Mouse (Mus musculus) heart, adult 2 months (tissue): Measurements from ENCODE around the gene Trem2. TPM values are rescaled to one million over a fixed set of nuclear protein-coding genes. Genes with fewer than 3 reads are reported as not detected.

Experiments
- DNase-seq, 2 experiments: peaks; one replicate each; pipeline ENCODE4 v3.0.0; 2021
- H3K27ac ChIP-seq: fragments of 200-600 bp; 2 replicates; pipeline ENCODE4 v1.8.1; 2022
- H3K27me3 ChIP-seq: fragments of 200-500 bp; 2 replicates; pipeline ENCODE4 v1.6.1; 2012; ENCODE audit warnings: mild to moderate bottlenecking, low read length, inconsistent platforms, mixed read lengths; ENCODE audit not compliant: control insufficient read depth, insufficient read depth
- H3K36me3 ChIP-seq: fragments of 200-500 bp; 2 replicates; pipeline ENCODE4 v1.6.1; 2012; ENCODE audit warnings: low read length, inconsistent platforms; ENCODE audit not compliant: control insufficient read depth, insufficient read depth
- H3K4me1 ChIP-seq: fragments of 200-500 bp; 2 replicates; pipeline ENCODE4 v1.6.1; 2011; ENCODE audit warnings: low read length; ENCODE audit not compliant: control insufficient read depth, insufficient read depth
- H3K4me3 ChIP-seq: fragments of 200-600 bp; 2 replicates; pipeline ENCODE4 v1.8.1; 2022
- H3K79me2 ChIP-seq: fragments of 200-500 bp; replicated peaks from 2 replicates; pipeline ENCODE4 v1.6.1; 2012; ENCODE audit warnings: mild to moderate bottlenecking, inconsistent platforms, low read length, moderate library complexity, mixed read lengths; ENCODE audit not compliant: control insufficient read depth, insufficient read depth
- H3K9ac ChIP-seq: fragments of 200-500 bp; 2 replicates; pipeline ENCODE4 v1.6.1; 2012; ENCODE audit warnings: low read depth, mild to moderate bottlenecking, control low read depth, inconsistent platforms, low read length, mixed read lengths
- CTCF ChIP-seq: fragments of 200-600 bp; IDR thresholded peaks from 2 replicates; pipeline ENCODE4 v1.8.1; 2022; ENCODE audit warnings: antibody characterized with exemption, mild to moderate bottlenecking, moderate library complexity
- EP300 ChIP-seq: fragments of 200-500 bp; IDR thresholded peaks from 2 replicates; pipeline ENCODE4 v1.6.1; 2011; ENCODE audit warnings: low read depth, low read length, control low read depth; ENCODE audit not compliant: insufficient read depth
- POLR2A ChIP-seq: fragments of 200-500 bp; IDR thresholded peaks from 2 replicates; pipeline ENCODE4 v1.6.1; 2011; ENCODE audit warnings: mild to moderate bottlenecking, low read depth, low read length, control low read depth; ENCODE audit not compliant: insufficient read depth
- WGBS: fragments of 180-500 bp; shearing (Covaris S2); methylation state at CpG from one replicate; pipeline ENCODE4 v1.1.7; 2018; 5-methylcytosine and 5-hydroxymethylcytosine counted together
- intact Hi-C: fragments of 180-260 bp; cut with DNase I; formaldehyde crosslinking; loops from one replicate; pipeline ENCODE4 v1.15.1; 2025
- polyA plus RNA-seq: library from polyadenylated mRNA; depleted of rRNA; stranded (reverse); fragments of >200 nt; gene quantifications from 2 replicates; pipeline ENCODE4 v1.2.3, GENCODE M21; 2012; rRNA removed
- total RNA-seq, 2 experiments: library from RNA; stranded (reverse); gene quantifications; 2 replicates each; pipeline ENCODE4 v1.2.3; 2021

Trem2 gene
- total and polyA plus RNA-seq, 3 experiments: 1.4 to 3.5 (median 1.5) TPM

DNA sequence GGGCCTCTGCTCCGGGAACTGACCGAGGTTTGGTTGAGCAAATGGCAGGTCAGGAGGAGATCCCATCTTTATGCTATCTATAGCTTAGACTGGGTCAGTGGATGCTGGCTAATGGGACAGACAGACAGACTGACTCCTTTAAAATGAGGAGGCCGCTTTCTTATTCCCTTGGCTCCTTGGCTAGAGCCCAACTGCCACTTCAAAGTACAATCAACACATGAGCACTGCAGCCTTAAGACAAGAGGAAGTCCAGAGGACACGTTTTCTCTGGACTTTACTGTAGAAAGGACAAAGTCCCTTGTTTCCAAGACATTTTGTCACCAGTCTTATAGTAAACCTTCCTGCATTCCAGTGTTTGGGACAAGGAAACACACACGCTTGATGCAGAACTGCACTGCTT lies 45.2 kb downstream of the Trem2 start:
- no peak for DNase-seq
- Histone ChIP-seq H3K79me2 (no peaks in the 10 kb centered on the region), H3K27ac (no peak overlapping the region), H3K36me3 (0 out of 2 replicates have a peak, but pooled peaks cover 2% of the 10 kb centered on the region), H3K4me3 (no peak overlapping the region), H3K27me3 (no peaks in the 10 kb centered on the region), H3K4me1 (no peaks in the 10 kb centered on the region), H3K9ac (no peak overlapping the region)
- intact Hi-C loops: no loop called here
- 72% methylated on average over 5 of the region's 5 CpGs for WGBS
- TF ChIP-seq CTCF (no peak), POLR2A (no peak), EP300 (no peak)

DNA sequence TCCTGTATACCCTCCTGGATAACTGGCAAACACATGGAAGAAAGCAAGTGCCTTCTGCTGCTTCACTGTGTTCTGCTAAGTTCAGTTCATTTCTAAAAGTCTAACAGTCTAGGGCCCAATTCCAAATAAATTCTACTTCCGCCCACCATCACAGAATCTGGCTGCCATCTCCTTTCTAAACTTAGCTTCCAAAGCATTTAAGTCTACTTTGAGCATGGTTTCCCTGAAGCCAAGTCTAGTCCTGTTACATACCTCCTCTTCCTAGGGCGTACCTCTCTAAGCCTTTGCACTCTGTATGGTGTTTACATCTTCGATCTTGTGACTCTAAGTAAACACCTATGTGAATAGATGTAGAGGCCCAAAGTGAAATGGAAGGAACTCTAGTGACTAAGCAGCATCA lies 46.4 kb downstream of the Trem2 start:
- Histone ChIP-seq H3K4me1 (no peaks in the 10 kb centered on the region), H3K9ac (no peak overlapping the region), H3K36me3 (0 out of 2 replicates have a peak, but pooled peaks cover 2% of the 10 kb centered on the region), H3K27ac (no peak overlapping the region), H3K4me3 (no peak overlapping the region), H3K27me3 (no peaks in the 10 kb centered on the region), H3K79me2 (no peaks in the 10 kb centered on the region)
- intact Hi-C loops: no loop called here
- DNase-seq: no peak
- WGBS: 86% methylated on average over 3 of the region's 3 CpGs
- TF ChIP-seq EP300 (no peak), CTCF (no peak), POLR2A (no peak)

DNA sequence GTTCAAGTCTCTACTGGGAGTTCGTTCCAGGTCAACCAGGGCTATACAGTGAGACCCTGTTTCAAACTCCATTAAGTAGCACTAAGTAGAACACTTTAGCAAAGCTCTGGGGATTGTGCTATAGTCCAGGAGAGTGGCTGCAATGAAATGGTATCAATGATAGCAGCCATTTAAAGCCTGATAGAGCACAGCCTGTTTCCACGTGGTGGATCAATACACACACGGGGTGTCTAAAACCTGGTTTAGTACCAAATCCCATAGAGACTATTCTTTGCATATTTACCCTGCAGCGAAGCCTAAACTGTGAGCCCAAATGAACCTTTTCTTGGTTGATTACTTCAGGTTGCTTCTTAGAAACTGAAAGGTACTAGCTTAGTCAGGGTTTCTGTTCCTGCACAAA lies 55.5 kb downstream of the Trem2 start:
- H3K36me3 ChIP-seq: peaks cover 9% of the 10 kb centered on the region
- intact Hi-C loops: no loop called here
- 84% methylated on average over 4 of the region's 4 CpGs for WGBS
- no peak overlapping the region for H3K9ac ChIP-seq
- H3K4me3 ChIP-seq: no peak overlapping the region
- H3K27me3 ChIP-seq: no peaks in the 10 kb centered on the region
- H3K79me2 ChIP-seq: peaks cover 9% of the 10 kb centered on the region
- DNase-seq: peak in 1 of 2 experiments; percentile 2
- H3K4me1 ChIP-seq: peaks cover 1% of the 10 kb centered on the region; the same call in 1 of the 2 replicates
- H3K27ac ChIP-seq: no peak overlapping the region
- TF ChIP-seq EP300 (no peak), CTCF (no peak)

DNA sequence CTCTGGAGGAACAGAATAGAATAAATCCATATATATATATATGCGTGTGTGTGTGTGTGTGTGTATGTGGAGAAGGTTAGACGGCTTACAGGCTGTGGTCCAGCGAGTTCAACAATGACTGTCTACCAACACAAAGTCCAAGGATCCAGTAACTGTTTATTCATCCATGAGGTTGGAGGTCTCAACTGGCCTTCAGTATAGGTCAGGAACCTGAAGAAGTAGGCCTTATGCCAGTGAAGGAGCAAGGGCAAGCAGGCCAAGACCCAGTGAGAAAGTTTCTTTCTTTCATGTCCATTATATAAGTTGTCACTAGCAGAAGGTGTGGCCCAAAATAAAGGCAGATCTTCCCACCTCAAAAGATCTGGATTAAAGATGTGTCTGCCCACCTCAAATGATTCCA lies 56.5 kb downstream of the Trem2 start:
- peak in 1 of 2 experiments; percentile 10 for DNase-seq
- Histone ChIP-seq H3K4me3 (no peak overlapping the region), H3K79me2 (peaks cover 11% of the 10 kb centered on the region), H3K9ac (no peak overlapping the region), H3K36me3 (peaks cover 11% of the 10 kb centered on the region), H3K27me3 (no peaks in the 10 kb centered on the region), H3K27ac (no peak overlapping the region), H3K4me1 (peaks cover 1% of the 10 kb centered on the region)
- intact Hi-C loops: no loop called here
- no peak for TF ChIP-seq CTCF
- TF ChIP-seq EP300: no peak
- no peak for TF ChIP-seq POLR2A
- WGBS: 96% methylated on average over 3 of the region's 3 CpGs

Other genes with a start within 250 kb of the Trem2 start
- not detected for gene 9830107B12Rik, start 200.1 kb upstream of the Trem2 start, total RNA-seq
- gene 9830107B12Rik, start 200.1 kb upstream of the Trem2 start, polyA plus RNA-seq: 0.06 and 0.08 TPM in 2 replicates
- not detected for gene A530064D06Rik, start 179.1 kb upstream of the Trem2 start, total RNA-seq
- gene A530064D06Rik, start 179.1 kb upstream of the Trem2 start, polyA plus RNA-seq: 0.18 and 0.20 TPM in 2 replicates
- under 1 TPM in 1 of 2 experiments, not detected in 1; 0.10 TPM for gene Trem1, start 113.6 kb upstream of the Trem2 start, total RNA-seq
- 0.09 and 0.10 TPM in 2 replicates for gene Trem1, start 113.6 kb upstream of the Trem2 start, polyA plus RNA-seq
- under 1 TPM in 1 of 2 experiments, not detected in 1; 0.26 TPM for gene Trem3, start 98.6 kb upstream of the Trem2 start, total RNA-seq
- gene Trem3, start 98.6 kb upstream of the Trem2 start, polyA plus RNA-seq: 0.23 TPM in 1 of 2 replicates, not detected in the other
- under 1 TPM in 1 of 2 experiments, not detected in 1; 0.31 TPM for gene Treml4, start 82.1 kb upstream of the Trem2 start, total RNA-seq
- 0.76 and 1.9 TPM in 2 replicates for gene Treml4, start 82.1 kb upstream of the Trem2 start, polyA plus RNA-seq
- gene Treml2, start 46.9 kb upstream of the Trem2 start, total RNA-seq: 1 to 10 TPM in 1 of 2 experiments, under 1 TPM in 1; 0.91 to 3.1 TPM
- 1.5 and 2.4 TPM in 2 replicates for gene Treml2, start 46.9 kb upstream of the Trem2 start, polyA plus RNA-seq
- gene B430306N03Rik, start 30.3 kb upstream of the Trem2 start, total RNA-seq: under 1 TPM; 0.14 to 0.57 TPM
- 0.35 and 0.55 TPM in 2 replicates for gene B430306N03Rik, start 30.3 kb upstream of the Trem2 start, polyA plus RNA-seq
- gene Treml1, start 13.5 kb downstream of the Trem2 start, total RNA-seq: 1 to 10 TPM in 1 of 2 experiments, not detected in 1; 2.4 TPM
- gene Treml1, start 13.5 kb downstream of the Trem2 start, polyA plus RNA-seq: 1.3 and 3.5 TPM in 2 replicates
- 10 to 100 TPM; 14.7 to 21.2 TPM for gene Nfya, start 63.5 kb downstream of the Trem2 start, total RNA-seq
- 33.1 and 41.9 TPM in 2 replicates for gene Nfya, start 63.5 kb downstream of the Trem2 start, polyA plus RNA-seq
- gene Oard1, start 63.6 kb downstream of the Trem2 start, total RNA-seq: 10 to 100 TPM; 15.5 to 21.6 TPM
- gene Oard1, start 63.6 kb downstream of the Trem2 start, polyA plus RNA-seq: 8.6 and 20.5 TPM in 2 replicates
- 100 to 1,000 TPM; 222 to 256 TPM for gene Apobec2, start 86.5 kb downstream of the Trem2 start, total RNA-seq
- gene Apobec2, start 86.5 kb downstream of the Trem2 start, polyA plus RNA-seq: 150 and 194 TPM in 2 replicates
- 1 to 10 TPM in 1 of 2 experiments, not detected in 1; 1.9 TPM for gene Tspo2, start 105.1 kb downstream of the Trem2 start, total RNA-seq
- gene Tspo2, start 105.1 kb downstream of the Trem2 start, polyA plus RNA-seq: 0.82 and 5.4 TPM in 2 replicates
- under 1 TPM; 0.23 to 0.27 TPM for gene Unc5cl, start 108.5 kb downstream of the Trem2 start, total RNA-seq
- 0.21 TPM in 1 of 2 replicates, not detected in the other for gene Unc5cl, start 108.5 kb downstream of the Trem2 start, polyA plus RNA-seq